Mouse (Mus musculus) spleen, embryonic (tissue): ENCODE data around the gene Gm27027.

Experiments
- CTCF ChIA-PET: fragments of 350-600 bp; sonication (Branson Sonifier 250); formaldehyde crosslinking; loops from one replicate; lab custom pipeline; 2022; lab: Charles Lee

The Gm27027 gene

GRCm38 (mm10) chr2:93996254-93996653, at the start of gene Gm27027:
Gene Gm27027, minus strand, starts transcription at chr2:93996354.
- CTCF ChIA-PET = no interaction called here

- CTCF ChIA-PET = no interaction called here
These were observed 49.4 kb upstream of the Gm27027 start for GRCm38 (mm10) chr2:94045411-94046090.

GRCm38 (mm10) chr2:94044174-94044573, 48.0 kb upstream of the Gm27027 start:
- CTCF ChIA-PET = no interaction called here

- CTCF ChIA-PET = no interaction called here
These were observed 47.5 kb upstream of the Gm27027 start for GRCm38 (mm10) chr2:94043662-94044061.

- CTCF ChIA-PET = no interaction called here
These were observed 46.3 kb upstream of the Gm27027 start for GRCm38 (mm10) chr2:94042461-94042860.

DNA sequence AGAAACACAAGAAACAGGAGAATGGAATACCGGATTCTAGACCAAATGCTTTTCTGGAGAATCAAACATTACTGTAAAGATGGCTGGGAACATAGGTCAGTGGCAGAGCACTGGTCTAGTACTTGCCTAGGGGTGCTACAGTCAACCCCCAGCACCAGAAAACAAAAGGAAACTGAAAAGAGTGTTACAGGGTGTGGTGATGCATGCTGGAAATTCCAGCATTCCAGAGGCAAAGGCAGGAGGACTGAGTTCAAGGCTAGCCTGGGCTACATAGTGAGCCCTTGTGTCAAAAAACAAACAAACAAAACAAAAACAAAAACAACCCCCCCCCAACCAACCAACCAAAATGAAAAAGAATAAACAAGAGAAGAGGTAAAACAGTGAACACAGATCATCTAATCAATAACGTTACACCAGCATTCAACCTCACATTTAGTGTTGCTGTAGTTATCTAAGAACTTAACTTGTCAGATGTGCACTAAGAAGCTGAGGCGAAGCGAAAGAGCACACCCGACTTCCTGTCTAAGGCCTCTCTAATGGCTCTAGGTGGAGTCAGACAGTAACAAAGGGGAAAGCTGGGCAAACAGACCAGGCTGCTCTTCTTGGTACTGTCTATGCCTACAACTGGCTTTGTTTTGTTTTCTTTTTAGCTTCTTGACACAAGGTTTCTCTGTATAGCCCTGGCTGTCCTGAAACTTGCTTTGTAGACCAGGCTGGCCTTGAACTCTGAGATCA, 44.4 kb upstream of the Gm27027 start:
- CTCF ChIA-PET = no interaction called here

DNA sequence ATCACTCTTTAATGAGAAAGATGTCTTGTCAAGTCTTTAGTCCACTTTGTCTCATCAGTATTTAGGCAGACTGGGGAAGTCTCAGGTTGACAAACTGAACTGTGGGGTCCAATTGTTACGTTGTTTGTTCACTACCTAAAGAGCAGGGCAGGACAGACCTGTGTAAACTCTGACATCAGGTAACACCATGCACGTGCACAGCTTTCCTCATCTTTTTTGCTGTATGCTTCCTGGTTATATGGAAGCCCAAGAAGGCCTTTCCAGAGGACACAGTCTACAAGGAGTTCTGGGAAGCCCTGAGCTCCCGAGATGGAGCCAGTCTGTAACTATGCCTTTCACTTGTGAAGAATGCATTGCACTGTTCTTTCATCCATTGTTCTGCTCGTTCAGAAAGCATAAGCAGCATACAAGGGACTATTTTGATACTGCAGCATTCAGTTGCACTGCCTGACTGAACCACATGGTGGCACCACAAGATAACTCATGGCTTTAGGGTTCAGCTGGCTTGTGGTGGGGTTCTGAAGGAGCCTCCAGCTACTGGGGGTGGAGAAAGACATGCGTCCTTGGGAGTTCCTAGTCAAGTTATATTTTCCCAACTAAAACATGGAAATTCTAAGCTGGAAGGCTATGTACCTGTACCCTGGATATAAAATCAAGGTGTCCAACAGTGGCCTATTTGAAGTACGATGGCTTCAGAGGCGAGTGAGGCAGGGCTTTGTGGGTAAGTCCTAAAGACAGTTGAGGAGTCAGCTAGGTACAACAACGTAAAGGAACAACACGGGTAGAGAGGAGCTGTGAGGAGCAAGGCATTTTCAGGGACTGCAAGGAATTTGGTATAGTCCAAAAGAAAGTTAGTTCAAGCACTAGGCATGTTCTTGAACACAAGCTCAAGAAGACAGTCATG, 39.5 kb upstream of the Gm27027 start:
- CTCF ChIA-PET = no interaction called here

DNA sequence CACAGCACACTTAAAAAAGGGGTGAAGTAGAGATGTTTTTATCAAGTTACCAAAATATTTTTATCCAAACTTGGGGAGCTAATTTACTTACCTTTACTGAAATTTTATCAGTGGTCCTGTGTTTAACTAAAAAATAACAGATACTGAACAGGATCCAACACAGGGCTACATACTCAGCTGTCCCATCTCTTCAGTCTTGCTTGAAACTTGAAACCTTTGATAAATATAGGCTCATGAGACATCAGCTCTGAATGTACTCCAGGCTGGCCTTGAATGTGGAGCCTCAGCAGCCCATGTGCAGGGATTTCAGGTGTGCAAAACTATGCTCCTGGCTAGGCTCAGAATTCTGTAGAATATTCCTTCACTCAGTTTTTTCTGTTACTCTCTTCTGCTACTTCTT, 34.4 kb upstream of the Gm27027 start:
- CTCF ChIA-PET = no interaction called here

DNA sequence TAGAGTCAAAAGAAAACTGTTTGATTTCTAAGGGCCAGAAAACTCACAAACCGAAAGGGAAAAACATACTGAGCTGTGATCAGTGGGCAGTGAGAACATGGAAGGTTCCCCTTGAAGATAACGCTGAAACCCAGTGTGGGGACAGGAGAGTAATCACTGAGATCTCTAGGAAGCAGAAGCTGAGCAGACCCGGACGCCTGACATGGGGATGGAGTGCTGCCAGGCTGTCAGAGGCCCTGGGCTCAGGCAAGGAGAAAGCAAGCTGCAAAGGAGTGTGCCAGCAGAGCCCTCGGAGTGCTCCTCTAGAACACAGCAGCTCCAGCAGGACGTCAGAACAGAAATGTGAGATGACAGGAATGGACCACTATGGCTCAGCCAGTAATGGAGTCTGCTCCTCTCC, 28.5 kb upstream of the Gm27027 start:
- CTCF ChIA-PET = no interaction called here

DNA sequence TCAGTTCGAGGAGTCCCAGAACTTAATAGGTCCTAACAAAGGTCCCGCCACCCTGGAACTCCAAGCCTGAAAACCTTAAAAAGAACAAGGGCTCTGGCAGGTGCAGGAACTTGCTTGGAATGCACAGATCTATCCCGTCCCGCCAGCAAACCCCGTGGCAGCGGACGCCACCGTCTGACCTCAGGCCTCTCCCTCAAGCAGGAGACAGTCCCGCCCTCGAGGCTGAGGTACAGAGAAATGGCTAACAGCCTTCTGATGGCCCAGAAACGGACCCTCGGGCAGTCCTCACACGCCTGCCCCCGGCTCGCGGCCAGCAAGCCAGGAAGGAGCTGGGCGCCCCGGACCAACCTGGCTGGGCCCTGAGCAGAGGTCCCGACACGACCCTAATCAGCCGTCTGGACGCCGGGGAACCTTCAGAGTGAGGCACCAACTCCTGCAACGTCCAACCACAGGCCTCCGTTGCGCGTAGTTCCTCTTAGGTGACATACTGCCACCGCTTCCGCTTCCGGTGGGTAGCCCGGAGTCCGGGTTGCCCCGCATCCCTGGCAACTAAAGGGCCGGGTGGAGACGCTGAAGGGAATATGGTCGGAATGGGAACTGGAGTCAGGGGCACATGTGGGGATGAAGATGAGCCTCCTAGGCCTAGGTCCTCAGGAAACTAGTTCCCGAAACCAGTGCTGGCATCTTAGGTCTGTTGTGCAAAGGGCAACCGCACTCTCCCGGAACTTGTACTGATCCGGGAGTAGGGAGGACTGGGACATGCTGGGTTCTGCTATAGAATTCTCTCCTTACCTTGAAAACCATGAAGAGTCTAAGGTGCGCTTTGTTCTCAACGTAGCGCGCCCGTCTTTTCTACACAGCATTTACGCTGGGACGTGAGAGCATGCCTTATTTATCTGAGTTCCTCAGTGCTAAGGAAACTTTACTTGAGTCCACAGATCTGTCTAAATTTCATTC, 14.5 kb upstream of the Gm27027 start, which contains the start of gene Alkbh3:
Alkbh3 (minus strand) TSS at position 473 of the 957 bp plus-strand sequence.
- CTCF ChIA-PET = no interaction called here

GRCm38 (mm10) chr2:94002331-94002730, 6.2 kb upstream of the Gm27027 start:
- CTCF ChIA-PET = no interaction called here

DNA sequence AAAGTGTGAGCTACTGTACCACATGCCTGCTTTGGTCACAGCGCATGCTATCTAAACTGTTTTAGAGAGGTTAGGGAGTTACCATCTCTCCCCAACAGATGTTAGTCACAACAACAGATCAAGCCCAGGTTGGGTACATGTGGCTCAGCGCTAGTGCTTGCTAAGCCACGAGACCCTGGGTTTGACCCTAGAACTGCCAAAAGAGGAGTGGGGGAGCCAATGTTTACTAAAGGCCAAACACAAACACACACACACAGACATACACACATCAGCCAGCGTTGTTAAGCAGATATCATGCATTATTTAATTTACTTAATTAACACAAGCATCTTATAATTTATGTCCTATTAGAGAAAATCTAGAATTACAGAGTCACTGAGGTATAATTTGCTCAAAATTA, 5.8 kb upstream of the Gm27027 start:
- CTCF ChIA-PET = no interaction called here

GRCm38 (mm10) chr2:94001411-94001810, 5.3 kb upstream of the Gm27027 start:
- CTCF ChIA-PET = no interaction called here

GRCm38 (mm10) chr2:93992810-93993209, 3.3 kb downstream of the Gm27027 start:
- CTCF ChIA-PET = no interaction called here

DNA sequence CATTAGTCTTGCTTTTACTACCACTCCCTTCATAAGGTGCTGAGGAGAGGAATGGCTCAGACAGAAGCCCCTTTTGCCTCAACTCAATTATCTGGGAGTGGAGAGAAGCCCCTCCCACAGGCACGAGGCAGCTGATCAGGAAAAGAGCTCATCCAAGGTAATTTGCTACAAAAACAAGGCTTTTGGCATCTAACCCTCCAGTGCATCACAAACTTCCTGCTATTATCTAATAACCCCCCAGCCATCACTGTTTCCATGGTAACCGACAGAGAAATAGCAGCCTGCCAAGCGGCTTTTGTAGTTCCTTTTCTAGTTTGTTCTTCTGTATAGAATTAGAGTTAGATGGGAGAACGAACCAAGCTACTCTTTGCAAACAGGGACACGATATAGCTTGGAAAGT, 3.9 kb downstream of the Gm27027 start:
- CTCF ChIA-PET = no interaction called here

DNA sequence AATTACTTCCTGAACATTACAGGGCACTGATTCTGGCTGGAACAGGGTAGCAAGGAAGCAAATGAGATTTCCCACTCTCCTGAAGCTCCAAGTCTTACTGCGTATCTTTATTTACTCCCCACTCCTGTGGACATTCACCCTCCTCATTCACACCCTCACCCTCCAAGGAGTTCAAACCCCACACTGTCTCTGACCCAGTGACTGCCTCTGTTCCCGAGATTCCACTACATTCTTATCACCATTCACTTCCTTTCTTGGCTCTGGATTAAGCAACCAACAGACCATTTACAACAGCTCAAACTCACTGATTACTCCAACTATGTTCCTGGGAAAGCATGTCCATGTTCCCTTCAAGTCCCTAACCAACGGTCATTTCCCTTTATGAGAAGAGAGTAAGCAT, 4.8 kb downstream of the Gm27027 start:
- CTCF ChIA-PET = no interaction called here

DNA sequence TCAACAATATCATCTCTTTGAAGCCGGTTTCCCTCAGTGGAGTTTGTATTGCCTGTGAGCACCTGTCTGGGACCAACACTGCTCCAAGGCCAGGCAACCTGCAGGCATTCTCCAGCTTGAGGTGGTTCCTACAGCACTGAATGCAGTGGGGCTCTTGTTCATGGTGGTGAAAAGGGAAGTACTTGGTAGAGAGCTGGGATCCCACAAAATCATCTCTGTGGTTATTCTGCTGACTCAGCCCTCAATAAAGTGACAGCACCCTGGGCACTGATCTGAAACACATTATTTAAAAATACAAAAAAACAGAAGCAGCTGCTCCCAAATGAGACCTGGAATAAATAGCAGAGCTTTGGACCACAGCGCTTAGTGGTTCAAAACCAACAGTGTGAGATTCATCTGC, 7.7 kb downstream of the Gm27027 start:
- CTCF ChIA-PET = interaction anchor here (0.6 to 0.7 kb wide), 2 partner anchors 12 to 16 kb away, joined by 3 to 11 read pairs; no protein-coding TSS in a partner anchor

DNA sequence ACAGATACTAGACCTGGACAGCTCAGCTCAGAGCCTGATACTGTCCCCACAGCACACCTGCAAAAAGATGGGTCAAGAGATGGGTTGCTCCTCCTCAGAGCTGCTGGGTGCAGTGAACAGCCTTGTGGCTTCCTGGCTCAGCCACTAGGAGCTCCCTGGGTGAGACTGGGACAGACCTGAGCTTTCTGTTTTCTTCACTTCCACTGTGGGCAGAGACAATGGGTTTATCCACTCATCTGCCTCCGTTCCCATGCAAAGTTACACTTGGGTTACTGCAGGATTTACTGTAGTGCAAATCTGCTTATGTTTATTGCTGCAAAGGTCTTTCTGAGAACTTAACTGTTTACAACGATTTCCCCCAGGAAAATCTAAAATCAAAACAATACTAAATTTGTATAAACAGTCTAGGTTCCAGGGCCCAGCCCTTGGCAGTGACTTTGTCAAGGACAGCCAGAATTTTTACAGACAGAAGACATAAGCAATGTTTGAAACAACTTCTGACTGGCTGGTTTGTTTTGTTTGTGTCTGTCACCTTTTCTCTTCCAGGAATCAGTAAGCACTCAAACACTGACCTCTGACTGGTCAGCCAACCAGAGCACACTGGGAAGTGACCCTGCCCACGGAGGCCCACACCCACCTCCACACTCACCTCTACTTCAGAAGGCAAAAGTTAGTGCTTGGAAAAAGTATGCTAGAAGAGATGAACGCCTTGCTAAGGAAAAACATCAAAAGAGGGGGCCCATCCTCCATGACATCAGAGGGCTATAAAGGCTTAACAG, 13.5 kb downstream of the Gm27027 start:
- CTCF ChIA-PET = no interaction called here

DNA sequence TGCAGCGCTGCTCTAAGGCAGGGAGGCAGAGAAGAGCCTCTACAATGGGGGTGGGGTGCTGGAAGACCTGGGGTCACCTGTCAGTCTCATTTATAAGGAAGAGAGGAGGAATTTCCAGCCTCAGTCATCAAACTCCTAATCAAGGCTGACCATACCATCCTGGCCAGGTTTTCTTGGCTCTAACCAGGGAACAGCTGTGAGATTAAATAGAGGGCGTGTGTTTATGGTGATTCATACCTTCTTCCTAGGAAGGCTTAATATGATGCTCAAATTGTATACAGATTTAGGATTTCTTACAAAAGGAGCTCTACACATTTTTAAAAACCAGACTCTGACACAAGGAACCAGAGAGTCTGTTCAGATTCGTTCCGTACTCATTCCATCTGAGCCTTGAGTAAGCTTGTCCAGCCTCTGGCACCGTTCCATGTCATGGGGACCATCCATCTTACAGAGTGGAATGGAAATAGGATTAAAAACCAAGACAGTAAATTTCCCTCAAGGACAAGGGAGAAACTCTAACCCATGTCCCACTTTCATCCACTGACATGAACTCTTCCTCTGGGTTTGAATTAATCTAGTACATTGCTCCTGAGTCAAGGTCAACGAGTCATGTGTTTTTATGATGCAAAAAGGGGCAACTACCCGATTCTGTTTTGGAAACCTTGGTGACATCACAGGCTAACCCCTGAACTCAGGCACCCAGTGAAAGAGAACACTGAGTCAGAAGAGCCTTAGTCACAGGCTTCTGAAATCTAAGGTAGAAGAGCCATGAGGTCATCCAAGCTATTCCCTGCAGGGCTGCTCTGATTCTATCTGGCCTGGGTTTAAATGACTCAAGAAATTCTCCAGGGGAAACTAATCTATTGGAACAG, 16.7 kb downstream of the Gm27027 start:
- CTCF ChIA-PET = no interaction called here
